Mouse (Mus musculus): ENCODE results near the gene Akna. TPM values are rescaled to one million over a fixed set of nuclear protein-coding genes. Genes with fewer than 3 reads are reported as not detected.

Akna gene
- polyA plus RNA-seq, 1 experiment from 2014 or later: 1.9 TPM

- no peaks in the 10 kb centered on the region for H3K9me3 ChIP-seq (ENCODE audit: control insufficient read depth, low read length)
- 0 out of 2 replicates have a peak, but pooled peaks cover 4% of the 10 kb centered on the region for H3K27me3 ChIP-seq (ENCODE audit: control insufficient read depth, insufficient read depth, low read length)
- peaks cover 20 to 36% of the 10 kb centered on the region in 2 experiments for H3K4me1 ChIP-seq (ENCODE audit: control insufficient read depth in 2 of 2, insufficient read depth in 2 of 2, low read length in 2 of 2)
- H3K4me3 ChIP-seq (ENCODE audit: control insufficient read depth in 1 of 2, insufficient read depth in 1 of 2, low read depth in 1 of 2, low read length in 2 of 2): peak overlapping the region; percentile 57 to 61
- peak overlapping the region; percentile 99 for H3K4me2 ChIP-seq (ENCODE audit: low read length)
- no peaks in the 10 kb centered on the region for H3K36me3 ChIP-seq (ENCODE audit: control insufficient read depth, insufficient read depth, low read length)
- peak overlapping the region in 1 of 2 experiments; percentile 24; a peak in 1 of 4 replicates for H3K27ac ChIP-seq (replicated peaks in 1 of 2; ENCODE audit: control insufficient read depth in 1 of 2, insufficient read depth in 1 of 2, low read depth in 2 of 2, low read length in 2 of 2)
- H3K9ac ChIP-seq (ENCODE audit: low read length): peak overlapping the region; percentile 65
- ATAC-seq (ENCODE audit: insufficient number of reproducible peaks, insufficient read depth, low FRiP score, low read depth): no peak
- 3% methylated on average over 18 of the region's 18 CpGs for WGBS
Observed at GRCm38 (mm10) chr4:63409317-63409907, 6.3 kb upstream of the Akna start.

GRCm38 (mm10) chr4:63408649-63409048 lies 5.5 kb upstream of the Akna start:
- Histone ChIP-seq H3K4me2 (ENCODE audit: low read length) (peak overlapping the region; percentile 99), H3K27ac (replicated peaks in 1 of 2; ENCODE audit: control insufficient read depth in 1 of 2, insufficient read depth in 1 of 2, low read depth in 2 of 2, low read length in 2 of 2) (no peak overlapping the region), H3K36me3 (ENCODE audit: control insufficient read depth, insufficient read depth, low read length) (no peaks in the 10 kb centered on the region), H3K9me3 (ENCODE audit: control insufficient read depth, low read length) (no peaks in the 10 kb centered on the region), H3K27me3 (ENCODE audit: control insufficient read depth, insufficient read depth, low read length) (0 out of 2 replicates have a peak, but pooled peaks cover 4% of the 10 kb centered on the region), H3K4me1 (ENCODE audit: control insufficient read depth in 2 of 2, insufficient read depth in 2 of 2, low read length in 2 of 2) (peaks cover 27 to 44% of the 10 kb centered on the region in 2 experiments), H3K9ac (ENCODE audit: low read length) (no peak overlapping the region), H3K4me3 (ENCODE audit: control insufficient read depth in 1 of 2, insufficient read depth in 1 of 2, low read depth in 1 of 2, low read length in 2 of 2) (no peak overlapping the region; a peak in 1 of 4 replicates)
- 6% methylated on average over 8 of the region's 8 CpGs for WGBS
- ATAC-seq (ENCODE audit: insufficient number of reproducible peaks, insufficient read depth, low FRiP score, low read depth): peak; percentile 57; the same call in 1 of the 2 replicates

DNA sequence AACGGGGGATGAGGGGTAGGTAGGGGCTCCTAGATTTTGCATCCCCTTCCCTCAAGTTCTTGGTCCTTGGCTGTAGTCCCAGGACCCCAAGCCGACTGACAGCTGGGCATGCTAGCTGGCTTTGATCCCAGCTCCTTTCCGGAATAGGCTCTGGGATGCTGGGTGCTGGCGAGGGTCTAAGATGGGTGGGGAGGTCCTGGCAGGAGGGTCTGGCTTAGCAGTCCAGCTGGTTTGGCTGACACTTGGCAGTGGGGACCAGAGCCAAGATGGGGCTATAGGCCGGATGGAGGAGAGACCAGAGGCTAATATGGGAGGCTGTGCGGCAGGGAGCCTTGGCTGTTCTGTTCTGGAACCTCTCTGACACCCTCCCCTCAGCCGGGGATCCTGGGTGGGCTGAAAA lies 5.1 kb upstream of the Akna start:
- no peak for ATAC-seq (ENCODE audit: insufficient number of reproducible peaks, insufficient read depth, low FRiP score, low read depth)
- H3K9ac ChIP-seq (ENCODE audit: low read length): no peak overlapping the region
- 0 out of 2 replicates have a peak, but pooled peaks cover 4% of the 10 kb centered on the region for H3K27me3 ChIP-seq (ENCODE audit: control insufficient read depth, insufficient read depth, low read length)
- no peak overlapping the region for H3K27ac ChIP-seq (replicated peaks in 1 of 2; ENCODE audit: control insufficient read depth in 1 of 2, insufficient read depth in 1 of 2, low read depth in 2 of 2, low read length in 2 of 2)
- peaks cover 31 to 48% of the 10 kb centered on the region in 2 experiments for H3K4me1 ChIP-seq (ENCODE audit: control insufficient read depth in 2 of 2, insufficient read depth in 2 of 2, low read length in 2 of 2)
- no peak overlapping the region for H3K4me3 ChIP-seq (ENCODE audit: control insufficient read depth in 1 of 2, insufficient read depth in 1 of 2, low read depth in 1 of 2, low read length in 2 of 2)
- no peaks in the 10 kb centered on the region for H3K9me3 ChIP-seq (ENCODE audit: control insufficient read depth, low read length)
- no peaks in the 10 kb centered on the region for H3K36me3 ChIP-seq (ENCODE audit: control insufficient read depth, insufficient read depth, low read length)
- WGBS: 52% methylated on average over 7 of the region's 7 CpGs
- 0 out of 2 replicates have a peak overlapping the region, but pooled peaks have one; percentile 11 for H3K4me2 ChIP-seq (ENCODE audit: low read length)

DNA sequence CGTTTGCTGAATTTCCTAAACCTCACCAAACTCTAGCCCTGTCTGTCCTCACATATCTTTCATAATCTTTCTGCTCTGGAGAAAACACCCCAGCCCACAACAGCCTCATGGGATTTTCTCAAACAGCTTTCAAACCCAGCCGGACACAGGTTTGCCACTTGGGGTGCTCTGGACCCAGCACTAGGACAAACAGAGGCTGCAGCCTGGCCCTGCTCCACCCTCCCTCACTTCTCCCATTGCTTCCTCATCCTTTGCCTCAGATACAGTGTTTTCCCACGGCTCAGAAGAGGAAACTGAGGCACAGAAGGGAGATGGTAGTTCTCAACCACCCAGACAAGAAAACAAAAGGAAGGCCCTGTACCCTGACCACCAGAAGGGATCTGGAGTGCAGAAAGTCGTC lies 2.5 kb upstream of the Akna start:
- Histone ChIP-seq H3K4me1 (ENCODE audit: control insufficient read depth in 2 of 2, insufficient read depth in 2 of 2, low read length in 2 of 2) (peaks cover 36 to 60% of the 10 kb centered on the region in 2 experiments), H3K27me3 (ENCODE audit: control insufficient read depth, insufficient read depth, low read length) (0 out of 2 replicates have a peak, but pooled peaks cover 4% of the 10 kb centered on the region), H3K4me3 (ENCODE audit: control insufficient read depth in 1 of 2, insufficient read depth in 1 of 2, low read depth in 1 of 2, low read length in 2 of 2) (no peak overlapping the region), H3K36me3 (ENCODE audit: control insufficient read depth, insufficient read depth, low read length) (no peaks in the 10 kb centered on the region), H3K4me2 (ENCODE audit: low read length) (no peak overlapping the region), H3K9me3 (ENCODE audit: control insufficient read depth, low read length) (no peaks in the 10 kb centered on the region), H3K27ac (replicated peaks in 1 of 2; ENCODE audit: control insufficient read depth in 1 of 2, insufficient read depth in 1 of 2, low read depth in 2 of 2, low read length in 2 of 2) (no peak overlapping the region), H3K9ac (ENCODE audit: low read length) (no peak overlapping the region)
- WGBS: 57% methylated on average over 4 of the region's 4 CpGs
- no peak for ATAC-seq (ENCODE audit: insufficient number of reproducible peaks, insufficient read depth, low FRiP score, low read depth)

- Histone ChIP-seq H3K4me2 (ENCODE audit: low read length) (no peak overlapping the region), H3K4me3 (ENCODE audit: control insufficient read depth in 1 of 2, insufficient read depth in 1 of 2, low read depth in 1 of 2, low read length in 2 of 2) (no peak overlapping the region), H3K27ac (replicated peaks in 1 of 2; ENCODE audit: control insufficient read depth in 1 of 2, insufficient read depth in 1 of 2, low read depth in 2 of 2, low read length in 2 of 2) (no peak overlapping the region), H3K4me1 (ENCODE audit: control insufficient read depth in 2 of 2, insufficient read depth in 2 of 2, low read length in 2 of 2) (peaks cover 36 to 61% of the 10 kb centered on the region in 2 experiments), H3K9me3 (ENCODE audit: control insufficient read depth, low read length) (no peaks in the 10 kb centered on the region), H3K27me3 (ENCODE audit: control insufficient read depth, insufficient read depth, low read length) (0 out of 2 replicates have a peak, but pooled peaks cover 4% of the 10 kb centered on the region), H3K9ac (ENCODE audit: low read length) (no peak overlapping the region; the same call in 1 of the 2 replicates), H3K36me3 (ENCODE audit: control insufficient read depth, insufficient read depth, low read length) (no peaks in the 10 kb centered on the region)
- WGBS: 0% methylated on average over 7 of the region's 7 CpGs
- peak; percentile 9; the same call in 1 of the 2 replicates for ATAC-seq (ENCODE audit: insufficient number of reproducible peaks, insufficient read depth, low FRiP score, low read depth)
Observed at GRCm38 (mm10) chr4:63405051-63405450, 1.9 kb upstream of the Akna start.

GRCm38 (mm10) chr4:63404205-63404604 lies 1.1 kb upstream of the Akna start:
- Histone ChIP-seq H3K9me3 (ENCODE audit: control insufficient read depth, low read length) (no peaks in the 10 kb centered on the region), H3K9ac (ENCODE audit: low read length) (0 out of 2 replicates have a peak overlapping the region, but pooled peaks have one; percentile 11), H3K36me3 (ENCODE audit: control insufficient read depth, insufficient read depth, low read length) (no peaks in the 10 kb centered on the region), H3K27me3 (ENCODE audit: control insufficient read depth, insufficient read depth, low read length) (0 out of 2 replicates have a peak, but pooled peaks cover 4% of the 10 kb centered on the region), H3K4me3 (ENCODE audit: control insufficient read depth in 1 of 2, insufficient read depth in 1 of 2, low read depth in 1 of 2, low read length in 2 of 2) (no peak overlapping the region), H3K4me1 (ENCODE audit: control insufficient read depth in 2 of 2, insufficient read depth in 2 of 2, low read length in 2 of 2) (peaks cover 36 to 58% of the 10 kb centered on the region in 2 experiments), H3K27ac (replicated peaks in 1 of 2; ENCODE audit: control insufficient read depth in 1 of 2, insufficient read depth in 1 of 2, low read depth in 2 of 2, low read length in 2 of 2) (no peak overlapping the region), H3K4me2 (ENCODE audit: low read length) (peak overlapping the region; percentile 62)
- WGBS: 50% methylated on average over 7 of the region's 7 CpGs
- ATAC-seq (ENCODE audit: insufficient number of reproducible peaks, insufficient read depth, low FRiP score, low read depth): no peak

DNA sequence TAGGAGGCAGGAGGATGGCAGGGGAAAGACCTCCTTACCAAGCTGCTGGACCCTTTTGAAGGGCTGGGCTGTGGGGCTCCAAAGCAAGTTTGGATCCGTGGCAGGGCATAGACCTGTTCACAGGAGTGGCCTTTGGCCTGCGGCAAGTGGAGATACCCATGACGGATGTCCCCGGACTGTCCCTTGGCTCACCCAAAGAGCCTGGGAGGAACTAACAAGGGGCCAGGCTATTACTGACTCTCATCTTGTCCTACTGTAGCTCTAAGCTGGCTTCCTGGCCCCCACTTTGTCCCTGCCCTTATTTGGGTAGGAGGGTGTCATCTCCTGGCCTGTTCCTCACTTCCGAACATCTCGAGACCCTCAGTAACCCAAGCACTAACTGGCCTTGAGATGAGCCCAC lies 596 bp downstream of the Akna start:
- H3K36me3 ChIP-seq (ENCODE audit: control insufficient read depth, insufficient read depth, low read length): no peaks in the 10 kb centered on the region
- 52% methylated on average over 6 of the region's 6 CpGs for WGBS
- no peaks in the 10 kb centered on the region for H3K27me3 ChIP-seq (ENCODE audit: control insufficient read depth, insufficient read depth, low read length)
- peak overlapping the region; percentile 62 for H3K4me2 ChIP-seq (ENCODE audit: low read length)
- no peaks in the 10 kb centered on the region for H3K9me3 ChIP-seq (ENCODE audit: control insufficient read depth, low read length)
- peak overlapping the region; percentile 28 to 35 for H3K4me3 ChIP-seq (ENCODE audit: control insufficient read depth in 1 of 2, insufficient read depth in 1 of 2, low read depth in 1 of 2, low read length in 2 of 2)
- peaks cover 35 to 58% of the 10 kb centered on the region in 2 experiments for H3K4me1 ChIP-seq (ENCODE audit: control insufficient read depth in 2 of 2, insufficient read depth in 2 of 2, low read length in 2 of 2)
- peak overlapping the region; percentile 55 for H3K9ac ChIP-seq (ENCODE audit: low read length)
- no peak for ATAC-seq (ENCODE audit: insufficient number of reproducible peaks, insufficient read depth, low FRiP score, low read depth)
- H3K27ac ChIP-seq (replicated peaks in 1 of 2; ENCODE audit: control insufficient read depth in 1 of 2, insufficient read depth in 1 of 2, low read depth in 2 of 2, low read length in 2 of 2): peak overlapping the region; percentile 74 to 83

Measured in heart, embryonic 14.5 days (tissue).